Mouse (Mus musculus) stomach, embryonic 16.5 days (tissue): ENCODE data around the gene Rgs17. TPM values are rescaled to one million over a fixed set of nuclear protein-coding genes. Genes with fewer than 3 reads are reported as not detected.

Experiments used
- ATAC-seq: fragments of 200-750 bp; cut with Nextera tagmentation; 2 replicates; pipeline ENCODE4 v1.8.0; 2017; ENCODE audit warnings: moderate number of reproducible peaks, moderate TSS enrichment; ENCODE audit not compliant: insufficient read depth, low FRiP score
- H3K27ac ChIP-seq: fragments of 300-500 bp; sonication (generic); 2 replicates; pipeline ENCODE4 v1.5.1; 2014; ENCODE audit warnings: low read length
- H3K27me3 ChIP-seq: fragments of 300-500 bp; sonication (generic); 2 replicates; pipeline ENCODE4 v1.6.1; 2014; ENCODE audit warnings: low read length, control low read depth, mixed read lengths; ENCODE audit not compliant: control insufficient read depth, insufficient read depth
- H3K36me3 ChIP-seq: fragments of 300-500 bp; sonication (generic); 2 replicates; pipeline ENCODE4 v1.6.1; 2014; ENCODE audit warnings: low read length; ENCODE audit not compliant: control insufficient read depth, insufficient read depth
- H3K4me1 ChIP-seq: fragments of 300-500 bp; sonication (generic); 2 replicates; pipeline ENCODE4 v1.6.1; 2014; ENCODE audit warnings: low read length, control low read depth, mixed read lengths; ENCODE audit not compliant: control insufficient read depth, insufficient read depth
- H3K4me2 ChIP-seq: fragments of 300-500 bp; sonication (generic); 2 replicates; pipeline ENCODE4 v1.6.1; 2014; ENCODE audit warnings: low read depth, low read length, mixed read lengths
- H3K4me3 ChIP-seq: fragments of 300-500 bp; sonication (generic); replicated peaks from 2 replicates; pipeline ENCODE4 v1.5.1; 2014; ENCODE audit warnings: mild to moderate bottlenecking, low read length
- H3K9ac ChIP-seq: fragments of 300-500 bp; sonication (generic); 2 replicates; pipeline ENCODE4 v1.6.1; 2014; ENCODE audit warnings: low read length
- H3K9me3 ChIP-seq: fragments of 300-500 bp; sonication (generic); replicated peaks from 2 replicates; pipeline ENCODE4 v1.6.1; 2016; ENCODE audit warnings: low read length, control low read depth; ENCODE audit not compliant: control insufficient read depth
- WGBS: fragments of 180-500 bp; shearing (Covaris S2); extraction: QIAGEN DNeasy Blood & Tissue Kit; methylation state at CpG from one replicate; pipeline ENCODE4 v1.1.7; 2014; 5-methylcytosine and 5-hydroxymethylcytosine counted together
- polyA plus RNA-seq: library from polyadenylated mRNA; unstranded; fragments of >200 nt; fragmentation: Nextera tagmentation; extraction: Ambion mirVana; gene quantifications from 2 replicates; pipeline ENCODE4 v1.2.1, GENCODE M21; 2015

Rgs17 gene
- polyA plus RNA-seq, 1 experiment from 2014 or later = 3.2 TPM

DNA sequence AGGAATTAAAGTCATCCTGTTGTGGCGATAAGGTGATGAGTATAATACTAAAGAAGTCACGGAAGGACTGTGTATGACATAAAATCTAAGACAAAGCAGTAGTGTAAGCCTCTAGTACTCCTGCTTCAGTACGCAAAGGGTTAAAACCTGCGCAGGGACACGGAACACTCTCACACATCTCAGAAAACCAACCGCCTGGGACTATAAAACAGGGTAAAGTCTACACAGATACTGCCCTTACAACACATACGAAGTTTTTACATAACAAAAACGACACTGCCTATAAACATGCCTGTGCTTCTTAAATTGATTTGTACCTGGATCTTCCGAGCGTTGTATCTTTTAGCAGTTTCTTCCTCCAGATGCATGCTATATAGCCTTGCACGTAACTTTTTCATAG, 108.5 kb downstream of the Rgs17 start:
- Histone ChIP-seq H3K27ac (no peak overlapping the region), H3K9me3 (no peaks in the 10 kb centered on the region), H3K27me3 (no peaks in the 10 kb centered on the region), H3K36me3 (peaks cover 50% of the 10 kb centered on the region), H3K9ac (no peak overlapping the region), H3K4me2 (no peak overlapping the region), H3K4me1 (no peaks in the 10 kb centered on the region), H3K4me3 (no peak overlapping the region)
- 90% methylated on average over 11 of the region's 11 CpGs for WGBS
- no peak for ATAC-seq

DNA sequence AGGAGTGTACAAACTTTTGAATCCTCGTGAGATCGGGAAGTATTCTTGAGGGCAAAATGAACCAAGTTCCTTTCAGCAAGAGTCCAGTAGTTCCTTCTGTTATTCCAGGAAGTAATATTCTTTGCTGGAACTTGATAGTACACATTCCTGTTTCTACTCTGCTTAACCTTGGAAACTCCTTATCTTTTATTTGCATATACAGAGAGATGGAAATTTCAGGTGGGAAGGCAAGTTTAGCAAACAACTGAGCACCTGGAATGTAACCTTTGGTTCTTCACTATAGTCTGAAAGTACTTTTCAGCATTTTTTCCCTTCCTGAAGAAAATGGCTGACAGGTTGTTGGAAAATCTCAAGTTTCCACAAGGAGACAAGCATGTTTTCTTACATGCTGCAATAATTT, 114.5 kb downstream of the Rgs17 start:
- no peak for ATAC-seq
- 57% methylated on average over 2 of the region's 2 CpGs for WGBS
- no peak overlapping the region for H3K4me3 ChIP-seq
- peak overlapping the region; percentile 20; the same call in 1 of the 2 replicates for H3K4me2 ChIP-seq
- H3K9me3 ChIP-seq = no peaks in the 10 kb centered on the region
- H3K27ac ChIP-seq = peak overlapping the region; percentile 88
- peaks cover 12% of the 10 kb centered on the region for H3K4me1 ChIP-seq
- no peaks in the 10 kb centered on the region for H3K27me3 ChIP-seq
- peaks cover 7% of the 10 kb centered on the region; the same call in 1 of the 2 replicates for H3K36me3 ChIP-seq
- no peak overlapping the region for H3K9ac ChIP-seq

DNA sequence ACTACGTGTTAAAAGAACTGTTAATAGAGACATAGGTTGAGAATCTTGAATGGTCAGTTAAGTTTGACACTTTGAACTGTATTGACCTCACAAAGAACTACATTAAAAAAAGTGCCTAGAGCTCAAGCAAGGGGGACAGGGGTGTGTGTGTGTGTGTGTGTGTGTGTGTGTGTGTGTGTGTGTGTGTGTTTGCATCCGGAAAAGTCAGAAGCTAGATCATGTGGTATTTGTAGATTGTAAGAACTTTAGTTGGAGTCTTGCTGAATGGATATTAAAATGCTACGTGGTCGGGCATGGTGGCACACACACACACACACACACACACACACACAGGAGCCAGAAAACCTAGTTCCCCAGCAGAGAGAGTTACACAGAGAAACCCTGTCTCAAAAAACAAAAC, 115.2 kb downstream of the Rgs17 start:
- Histone ChIP-seq H3K4me2 (no peak overlapping the region), H3K27me3 (no peaks in the 10 kb centered on the region), H3K4me3 (no peak overlapping the region), H3K9ac (no peak overlapping the region), H3K4me1 (peaks cover 14% of the 10 kb centered on the region), H3K36me3 (peaks cover 3% of the 10 kb centered on the region; the same call in 1 of the 2 replicates), H3K9me3 (no peaks in the 10 kb centered on the region), H3K27ac (peak overlapping the region; percentile 88)
- 52% methylated on average over 4 of the region's 4 CpGs for WGBS
- no peak for ATAC-seq

DNA sequence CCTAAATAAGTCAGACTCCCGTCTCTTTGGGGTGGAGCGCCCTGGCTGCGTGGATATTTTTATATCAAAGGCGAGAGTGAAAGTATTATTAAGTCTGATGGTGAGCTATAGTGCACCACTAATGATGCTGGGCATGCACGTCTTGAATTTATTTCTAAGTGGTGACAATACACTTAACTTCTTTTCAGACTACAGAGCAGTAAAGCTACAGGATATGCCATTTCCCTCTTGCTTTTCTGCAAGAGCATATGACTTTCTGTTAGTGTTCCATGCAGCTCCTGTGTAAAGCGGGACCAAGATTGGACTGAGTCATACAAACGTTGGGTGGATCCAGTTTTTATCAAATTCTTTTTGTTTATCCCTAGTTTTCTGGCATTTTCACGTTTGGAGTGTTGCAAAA, 115.8 kb downstream of the Rgs17 start:
- Histone ChIP-seq H3K4me1 (peaks cover 18% of the 10 kb centered on the region), H3K27me3 (no peaks in the 10 kb centered on the region), H3K9me3 (no peaks in the 10 kb centered on the region), H3K36me3 (no peaks in the 10 kb centered on the region), H3K9ac (peak overlapping the region; percentile 84), H3K27ac (peak overlapping the region; percentile 88), H3K4me3 (peak overlapping the region; percentile 70), H3K4me2 (peak overlapping the region; percentile 64)
- ATAC-seq = no peak
- 7% methylated on average over 8 of the region's 8 CpGs for WGBS

DNA sequence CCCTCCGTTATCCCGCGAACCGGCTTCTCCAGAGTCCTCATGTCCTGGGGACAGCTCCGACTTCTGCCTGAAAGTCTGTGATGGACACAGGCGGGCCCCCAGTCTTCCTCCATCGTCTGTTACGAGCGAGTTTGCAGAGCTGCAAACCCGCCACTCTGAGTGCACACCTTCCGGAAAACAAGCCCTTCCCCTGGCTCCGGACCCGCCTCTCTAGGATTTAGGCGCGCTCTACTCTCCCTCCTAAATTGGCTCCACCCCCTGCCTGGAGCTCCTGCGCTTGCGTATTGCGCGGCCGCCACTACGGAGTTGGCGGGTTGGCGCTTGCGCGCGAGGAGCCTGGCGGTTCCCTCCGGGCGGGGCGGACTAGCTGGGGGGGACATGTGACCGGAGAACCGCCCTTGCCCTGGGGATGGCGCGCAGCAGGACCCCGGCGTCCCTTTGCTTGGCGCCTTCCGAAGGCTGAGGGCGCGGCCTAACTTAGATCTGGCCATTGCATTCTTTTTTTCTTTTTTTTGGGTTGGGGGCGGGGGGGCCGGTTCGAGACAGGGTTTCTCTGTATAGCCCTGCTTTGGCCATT, 116.4 kb downstream of the Rgs17 start:
- WGBS = under 1% methylated on average over 43 of the region's 43 CpGs
- H3K27ac ChIP-seq = peak overlapping the region; percentile 88
- no peaks in the 10 kb centered on the region for H3K27me3 ChIP-seq
- ATAC-seq = peak; percentile 94
- peak overlapping the region; percentile 64 for H3K4me2 ChIP-seq
- H3K4me1 ChIP-seq = peaks cover 21% of the 10 kb centered on the region
- peak overlapping the region; percentile 84 for H3K9ac ChIP-seq
- peaks cover 2% of the 10 kb centered on the region; the same call in 1 of the 2 replicates for H3K36me3 ChIP-seq
- H3K9me3 ChIP-seq = no peaks in the 10 kb centered on the region
- H3K4me3 ChIP-seq = peak overlapping the region; percentile 70

DNA sequence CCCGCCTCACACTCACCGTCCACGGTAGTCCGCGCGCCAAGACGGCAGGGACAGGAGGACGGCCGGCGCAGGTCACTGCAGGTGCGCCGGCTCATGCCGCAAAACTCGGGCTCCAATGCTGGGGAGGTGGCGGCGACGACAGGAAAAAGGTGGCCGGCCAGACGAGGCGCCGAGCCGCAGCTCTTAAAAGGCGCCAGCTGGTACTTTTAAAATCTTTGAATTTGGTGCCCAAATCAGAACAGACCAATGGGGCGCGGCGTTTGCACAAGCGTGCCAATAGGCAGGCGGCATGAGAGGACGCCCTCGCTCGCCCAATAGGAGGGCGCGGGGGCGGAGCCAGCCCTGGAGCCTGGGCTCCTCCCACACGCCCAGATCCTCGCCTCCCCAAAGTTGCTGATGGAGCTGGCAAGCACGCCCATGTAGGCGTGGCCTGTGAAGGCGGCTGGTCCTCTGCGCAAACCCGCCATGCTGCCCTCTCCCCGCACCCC, 116.9 kb downstream of the Rgs17 start, which contains the start of gene Fbxo5:
Gene Fbxo5, minus strand, starts transcription at position 358 of the 488 bp plus-strand sequence.
- WGBS = 0% methylated on average over 42 of the region's 42 CpGs
- Histone ChIP-seq H3K27ac (peak within 1 kb of the TSS; percentile 88), H3K27me3 (no peaks in the 10 kb centered on the region), H3K4me1 (peaks cover 22% of the 10 kb centered on the region), H3K9ac (peak within 1 kb of the TSS; percentile 84), H3K36me3 (peaks cover 7% of the 10 kb centered on the region; the same call in 1 of the 2 replicates), H3K9me3 (no peaks in the 10 kb centered on the region), H3K4me3 (peak within 1 kb of the TSS; percentile 70), H3K4me2 (peak within 1 kb of the TSS; percentile 83)
- ATAC-seq = peak; percentile 95

DNA sequence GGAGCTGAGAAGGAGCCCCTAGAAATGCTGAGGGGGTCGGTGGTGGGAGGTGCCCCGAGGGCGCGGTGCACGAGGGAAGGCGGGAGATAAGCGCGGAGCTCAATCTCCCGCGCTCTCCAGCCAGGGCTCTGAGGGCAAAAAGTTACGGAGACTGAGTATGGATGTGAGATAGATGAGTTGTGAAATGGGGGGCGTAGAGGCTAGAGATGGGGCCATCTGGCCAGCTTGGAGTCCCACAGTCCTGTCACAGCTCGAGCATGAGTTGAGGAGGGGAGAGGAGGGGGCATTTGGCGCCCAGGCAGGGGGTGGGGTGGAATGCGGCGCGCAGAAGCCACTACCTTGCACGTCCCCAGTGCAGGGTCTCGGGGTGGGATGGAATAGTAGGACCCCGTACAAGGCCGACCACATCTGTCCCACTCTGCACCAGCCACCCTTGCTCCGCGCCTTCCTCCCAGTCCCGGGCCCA, 117.5 kb downstream of the Rgs17 start:
- ATAC-seq = no peak
- under 1% methylated on average over 24 of the region's 24 CpGs for WGBS
- Histone ChIP-seq H3K4me2 (peak overlapping the region; percentile 83), H3K4me3 (peak overlapping the region; percentile 70), H3K4me1 (peaks cover 22% of the 10 kb centered on the region), H3K27ac (peak overlapping the region; percentile 68), H3K9me3 (no peaks in the 10 kb centered on the region), H3K27me3 (no peaks in the 10 kb centered on the region), H3K9ac (peak overlapping the region; percentile 75), H3K36me3 (peaks cover 9% of the 10 kb centered on the region; the same call in 1 of the 2 replicates)

DNA sequence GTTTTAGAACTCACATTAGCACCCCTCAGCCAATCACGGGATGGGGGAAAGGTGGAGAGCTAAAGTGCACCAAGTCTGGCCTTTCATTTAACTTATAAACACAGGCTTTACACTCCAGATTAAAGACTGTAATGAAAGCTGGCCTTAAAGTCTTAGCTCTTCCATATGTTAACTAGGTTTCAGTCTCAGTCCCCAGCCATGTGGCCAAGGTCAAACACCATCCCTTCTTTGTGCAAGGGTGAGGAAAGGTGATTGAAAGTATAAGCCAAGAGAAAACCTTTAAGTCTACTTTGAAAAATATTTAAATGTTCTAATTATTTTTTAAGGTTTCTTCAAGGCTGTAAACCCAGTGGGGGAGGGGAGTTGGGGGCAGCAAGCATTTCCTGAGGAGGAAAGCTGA, 118.5 kb downstream of the Rgs17 start:
- Histone ChIP-seq H3K27ac (no peak overlapping the region), H3K27me3 (no peaks in the 10 kb centered on the region), H3K4me2 (peak overlapping the region; percentile 83), H3K9ac (peak overlapping the region; percentile 59), H3K36me3 (peaks cover 9% of the 10 kb centered on the region; the same call in 1 of the 2 replicates), H3K4me1 (peaks cover 22% of the 10 kb centered on the region), H3K4me3 (peak overlapping the region; percentile 70), H3K9me3 (no peaks in the 10 kb centered on the region)
- 2% methylated on average over 1 of the region's 1 CpGs for WGBS
- no peak for ATAC-seq

DNA sequence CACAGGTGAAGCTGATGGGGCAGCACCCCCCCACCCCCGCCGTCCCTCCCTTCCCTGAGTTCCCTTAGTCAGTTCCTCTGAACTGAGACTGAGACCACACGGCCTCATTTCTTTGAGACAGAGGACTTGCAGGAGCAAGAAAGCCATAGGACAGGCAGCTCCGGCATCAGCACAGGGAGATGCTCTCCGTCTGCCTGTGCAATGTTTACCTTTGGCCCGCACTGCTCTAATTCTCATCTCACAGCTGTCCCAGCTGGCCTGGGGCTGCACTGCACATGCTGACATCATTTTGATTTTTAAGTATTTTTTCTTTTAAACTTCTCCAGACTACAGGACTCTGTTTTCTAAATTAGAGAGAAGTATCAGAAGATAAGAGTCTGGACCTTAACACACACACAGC, 119.3 kb downstream of the Rgs17 start:
- H3K36me3 ChIP-seq = peaks cover 16% of the 10 kb centered on the region; the same call in 1 of the 2 replicates
- 4% methylated on average over 6 of the region's 6 CpGs for WGBS
- H3K9ac ChIP-seq = peak overlapping the region; percentile 60

More for the DNA sequence above, 119.3 kb downstream of the Rgs17 start:
- peaks cover 22% of the 10 kb centered on the region for H3K4me1 ChIP-seq
- H3K4me2 ChIP-seq = peak overlapping the region; percentile 83
- no peak for ATAC-seq
- no peaks in the 10 kb centered on the region for H3K27me3 ChIP-seq
- no peak overlapping the region for H3K27ac ChIP-seq
- H3K9me3 ChIP-seq = no peaks in the 10 kb centered on the region
- H3K4me3 ChIP-seq = peak overlapping the region; percentile 70
